Mouse (Mus musculus): ENCODE results near the gene Btbd35f17.
"Not testable (repeated sequence)": the region's sequence is repeated elsewhere in the genome, so short reads cannot be mapped to it uniquely, and the experiment has no call there.

Btbd35f17 gene

GRCm38 (mm10) chrX:4370336-4370735 lies at the start of gene Btbd35f17:
Btbd35f17 (plus strand) TSS chrX:4370636.
- DNase-seq (ENCODE audit: low read depth, low spot score), result not testable (repeated sequence)
